Mouse (Mus musculus): ENCODE results near the gene Sema5a.

The Sema5a gene

DNA sequence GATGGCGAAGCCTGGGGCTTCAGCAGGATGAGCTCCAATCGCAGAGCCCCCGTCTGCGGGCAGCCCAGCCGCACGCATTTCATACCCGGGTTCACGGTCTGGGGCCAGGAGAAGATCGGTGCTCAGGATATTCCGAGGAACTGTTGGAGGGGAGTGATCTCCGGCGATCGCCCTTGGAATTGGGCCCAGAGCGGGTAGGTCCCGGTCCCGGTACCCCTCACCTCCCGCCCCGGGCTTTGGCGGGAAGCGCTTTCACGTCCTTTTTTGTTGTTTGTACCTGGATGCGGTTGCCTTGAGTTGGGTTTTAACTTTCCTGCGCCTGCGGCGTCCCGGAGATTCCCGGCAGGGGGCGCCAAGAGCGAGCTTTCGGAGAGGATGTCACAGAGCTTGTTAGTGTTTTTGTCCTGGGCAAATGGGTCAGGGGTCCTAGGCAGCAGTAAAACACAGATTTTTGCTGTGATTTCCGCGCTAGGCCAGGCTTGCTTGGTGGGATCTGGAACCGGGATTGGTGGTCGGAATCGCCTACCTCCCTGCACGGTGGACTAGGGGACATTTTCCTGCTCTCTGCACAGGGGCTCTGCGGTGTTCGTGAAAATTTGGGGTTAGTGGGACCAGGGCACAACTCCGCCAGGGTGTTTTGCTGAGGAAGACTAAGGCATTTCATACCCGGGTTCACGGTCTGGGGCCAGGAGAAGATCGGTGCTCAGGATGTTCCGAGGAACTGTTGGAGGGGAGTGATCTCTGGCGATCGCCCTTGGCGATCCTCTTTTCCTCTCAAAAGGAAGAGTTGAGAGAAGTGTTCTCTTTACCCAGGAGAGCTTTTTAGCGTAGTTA lies 1.4 kb downstream of the Sema5a start:
- intact Hi-C loops (cut with DNase I), result loop anchor here (2.0 to 10.0 kb wide), 5 partner anchors 191 to 631 kb away; no protein-coding TSS in a partner anchor

- intact Hi-C loops (cut with DNase I), result loop anchor here (2.0 to 10.0 kb wide), 5 partner anchors 190 to 632 kb away; no protein-coding TSS in a partner anchor
Measured at GRCm38 (mm10) chr15:32247281-32247680, 2.7 kb downstream of the Sema5a start.

- intact Hi-C loops (cut with DNase I), result no loop called here
Measured at GRCm38 (mm10) chr15:32254806-32255205, 10.2 kb downstream of the Sema5a start.

DNA sequence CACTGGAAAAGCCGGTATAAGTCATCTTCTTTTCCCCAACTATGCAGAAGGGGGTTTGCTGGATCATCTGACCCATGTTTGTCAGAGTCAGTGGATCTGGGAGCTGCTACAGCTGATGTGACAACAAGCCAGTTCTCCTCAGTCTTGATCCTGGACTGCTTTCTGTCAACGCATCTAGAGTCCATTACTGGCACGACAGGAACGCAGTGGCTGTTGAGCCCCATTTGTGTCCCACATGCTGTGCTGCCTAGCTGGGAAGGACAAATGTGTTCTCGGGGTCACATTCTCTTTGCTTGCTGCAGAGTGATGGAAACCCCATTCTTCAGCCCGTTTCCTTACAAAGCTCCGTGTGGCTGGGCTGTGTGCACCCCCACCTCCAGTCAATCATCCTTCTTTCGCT lies 12.7 kb downstream of the Sema5a start:
- intact Hi-C loops (cut with DNase I), result no loop called here

DNA sequence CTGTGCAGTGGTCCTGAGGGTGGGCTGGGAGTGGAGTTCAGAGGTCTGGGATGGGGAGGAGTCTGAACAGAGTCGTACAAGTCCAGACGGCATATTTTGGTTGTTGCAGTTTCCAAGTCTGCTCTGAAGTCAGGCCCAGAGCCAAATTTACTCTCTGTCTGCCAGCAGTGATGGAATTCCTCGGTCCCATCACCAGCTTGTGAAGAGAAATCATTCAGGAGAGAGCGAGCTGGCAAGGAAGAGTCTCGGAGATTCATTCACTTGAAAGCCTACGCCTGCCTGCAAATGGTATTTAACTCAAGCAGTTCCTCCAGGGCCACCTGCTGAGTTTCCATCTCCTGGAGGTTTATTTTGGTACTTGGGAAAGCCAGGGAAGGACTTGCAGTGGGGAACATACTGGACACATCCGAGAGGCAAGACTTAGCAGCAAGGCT lies 13.3 kb downstream of the Sema5a start:
- intact Hi-C loops (cut with DNase I), result no loop called here

DNA sequence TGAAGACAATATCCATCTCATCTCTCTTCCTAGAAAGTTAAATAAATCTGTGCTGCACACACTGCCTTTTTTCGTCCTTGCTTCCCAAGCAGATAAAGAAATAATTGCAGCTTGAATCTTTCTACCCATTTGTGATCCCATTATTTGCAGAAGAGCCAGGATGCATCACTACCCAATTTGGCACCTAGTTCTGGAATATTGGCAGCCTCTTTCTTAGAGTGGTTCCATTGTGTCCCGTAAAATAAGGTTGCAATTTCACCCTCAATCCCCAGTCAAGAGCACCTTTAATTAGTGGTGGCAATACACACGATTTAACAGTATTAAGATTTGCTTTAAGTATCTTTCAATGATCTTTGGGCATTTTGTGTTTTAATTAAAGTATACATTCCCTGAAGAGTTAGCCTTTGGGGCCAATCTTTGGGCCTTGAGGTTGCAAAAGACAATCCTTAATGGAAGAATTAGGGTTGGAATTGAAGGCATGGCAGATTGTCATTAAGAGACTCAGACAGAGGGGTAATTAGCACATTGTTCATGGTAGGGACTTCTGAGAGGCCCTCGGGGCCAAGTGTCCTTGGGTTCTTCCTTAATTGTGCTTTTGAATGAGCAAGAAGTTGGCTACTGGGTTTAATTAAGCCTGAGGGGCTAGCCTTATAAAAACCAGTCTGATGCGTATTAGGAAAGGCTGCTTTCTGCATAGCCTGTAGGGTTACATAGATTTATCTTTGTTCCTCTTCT lies 14.9 kb downstream of the Sema5a start:
- intact Hi-C loops (cut with DNase I), result no loop called here

GRCm38 (mm10) chr15:32260942-32261341 lies 16.3 kb downstream of the Sema5a start:
- intact Hi-C loops (cut with DNase I), result no loop called here

DNA sequence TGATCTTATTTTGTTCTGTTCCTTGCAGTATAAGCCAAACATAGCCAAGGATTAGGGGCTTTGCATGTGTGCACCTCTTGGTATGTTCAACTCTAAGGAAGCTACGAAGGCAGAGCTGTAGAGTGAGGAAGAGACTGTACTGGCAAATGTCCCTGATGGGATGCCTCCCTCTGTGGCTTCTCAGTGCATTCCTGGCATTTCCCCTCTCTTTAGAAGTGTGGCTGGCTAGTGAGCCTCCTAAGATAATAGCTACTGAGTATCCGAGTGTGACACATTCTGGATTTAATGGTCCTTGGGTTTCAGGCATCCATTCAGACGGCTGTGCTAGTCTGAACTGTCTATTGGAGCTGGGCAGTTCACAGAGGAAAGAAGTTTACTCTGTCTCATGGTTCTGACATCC lies 19.0 kb downstream of the Sema5a start:
- intact Hi-C loops (cut with DNase I), result no loop called here

DNA sequence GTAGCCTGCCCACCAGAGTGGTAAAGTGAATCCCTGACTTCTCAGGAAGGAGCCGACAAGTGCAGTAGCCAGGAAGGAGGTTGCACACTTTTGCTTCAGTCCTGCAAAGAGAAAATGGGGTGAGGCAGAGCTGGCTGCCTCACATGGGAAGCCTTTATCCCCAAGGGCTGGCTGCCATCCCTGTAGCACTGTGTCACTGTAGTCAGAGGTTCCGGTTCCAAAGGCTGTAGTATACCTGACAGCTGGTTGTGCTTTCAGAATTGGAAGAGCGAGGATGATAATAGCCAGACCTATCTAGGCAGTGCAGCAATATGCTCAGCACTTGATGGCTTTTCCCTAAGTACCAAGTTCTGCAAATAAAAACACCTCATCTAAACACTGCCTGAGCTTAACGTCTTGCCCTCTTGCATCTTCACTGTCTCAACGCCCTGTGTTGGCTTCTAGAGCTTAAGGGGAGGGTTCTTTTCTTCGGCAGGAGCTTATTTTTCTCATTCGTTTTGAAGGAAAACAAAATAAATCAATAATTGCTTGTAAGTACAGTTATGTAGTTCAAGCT lies 20.3 kb downstream of the Sema5a start:
- intact Hi-C loops (cut with DNase I), result no loop called here

- intact Hi-C loops (cut with DNase I), result no loop called here
Measured at GRCm38 (mm10) chr15:32265378-32265934, 20.8 kb downstream of the Sema5a start.

DNA sequence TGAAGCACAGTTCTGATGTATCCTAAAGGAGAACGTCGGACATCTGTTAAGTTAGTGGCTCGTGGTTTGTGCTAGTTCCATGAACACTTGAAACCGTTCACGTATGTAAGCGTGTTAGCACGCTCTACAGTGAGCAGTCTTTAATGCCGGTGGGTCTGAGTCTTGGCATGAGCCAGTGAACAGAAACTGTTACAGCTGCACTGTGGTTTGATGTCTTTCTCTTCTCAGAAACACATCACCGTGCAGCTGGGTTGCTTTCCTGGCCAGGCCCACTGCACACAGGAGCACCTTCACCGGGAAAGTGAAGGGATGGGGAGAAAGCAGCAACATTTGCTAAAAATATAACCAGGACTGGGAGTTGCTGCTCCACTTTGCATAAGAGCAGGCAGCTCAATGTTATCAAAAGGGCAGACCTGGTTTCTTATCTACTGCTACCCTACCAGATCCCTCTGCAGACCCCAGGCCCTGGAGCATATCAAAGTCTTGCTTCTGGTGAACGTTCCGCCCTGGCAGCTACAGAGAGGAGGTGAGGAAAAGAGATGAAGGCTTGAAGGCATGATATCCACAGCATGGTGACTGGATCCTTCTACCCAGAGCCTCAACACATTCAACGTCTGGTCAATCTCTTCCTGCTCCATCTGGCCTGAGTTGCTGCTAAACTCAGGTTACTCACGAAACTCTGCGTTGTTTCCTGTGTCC lies 21.7 kb downstream of the Sema5a start:
- intact Hi-C loops (cut with DNase I), result no loop called here

DNA sequence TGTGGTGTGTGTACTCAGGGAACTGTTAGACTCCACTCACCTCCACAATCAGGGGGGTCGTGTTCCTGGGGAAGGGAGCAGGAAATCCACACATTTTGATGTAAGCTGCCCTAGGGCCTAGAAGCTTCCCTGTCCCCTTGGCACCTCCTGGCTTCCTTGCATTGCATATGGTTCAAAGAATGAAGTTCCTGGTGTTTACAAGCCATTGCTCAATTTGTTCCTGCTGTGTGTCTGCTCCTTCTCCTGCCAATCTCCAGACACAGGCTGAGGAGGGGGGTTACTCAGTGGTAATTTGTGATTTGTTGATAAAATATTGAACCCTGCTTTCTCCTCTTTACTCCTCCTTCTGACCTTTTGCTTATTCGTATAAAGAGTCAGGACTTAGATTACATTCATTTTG lies 25.5 kb downstream of the Sema5a start:
- intact Hi-C loops (cut with DNase I), result no loop called here

GRCm38 (mm10) chr15:32273925-32274324 lies 29.3 kb downstream of the Sema5a start:
- intact Hi-C loops (cut with DNase I), result no loop called here

DNA sequence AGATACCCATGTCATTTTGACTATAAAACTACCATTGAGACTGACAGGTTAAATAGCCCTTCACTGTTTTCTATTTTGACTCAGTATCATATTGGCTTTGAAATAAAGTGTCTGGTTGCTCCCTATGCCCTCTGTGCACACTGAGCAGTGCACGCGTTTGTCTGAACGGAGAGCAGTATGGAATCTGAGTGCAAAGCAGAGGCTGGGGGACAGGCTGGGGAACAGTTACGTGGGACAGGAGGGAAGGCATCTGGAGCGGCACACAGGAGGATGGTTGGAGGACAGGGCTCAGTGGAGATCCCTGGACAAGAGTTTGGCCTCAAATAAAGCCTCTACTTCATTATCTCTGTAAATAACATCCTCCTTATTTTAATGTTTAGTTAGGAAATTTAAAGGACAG lies 30.4 kb downstream of the Sema5a start:
- intact Hi-C loops (cut with DNase I), result no loop called here

GRCm38 (mm10) chr15:32278600-32278999 lies 34.0 kb downstream of the Sema5a start:
- intact Hi-C loops (cut with DNase I), result no loop called here

DNA sequence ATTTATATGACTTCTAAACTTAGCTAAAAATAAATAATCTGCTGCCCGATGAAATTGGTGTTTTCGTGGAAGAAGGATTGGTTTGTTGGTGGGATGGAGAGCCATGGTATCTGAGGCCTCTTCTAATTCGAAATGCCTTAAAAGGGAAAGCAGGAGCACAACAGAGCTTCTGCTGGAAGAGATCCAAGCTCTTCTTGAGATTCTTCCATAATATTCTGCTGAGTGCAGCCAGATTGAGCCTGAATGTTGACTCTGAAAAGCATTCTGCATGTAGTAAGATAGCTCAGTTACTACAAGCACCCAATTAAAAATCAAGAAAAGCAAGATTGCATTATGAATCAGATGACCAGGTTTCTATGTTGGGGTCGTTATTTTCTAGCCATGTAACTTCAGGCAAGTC lies 36.8 kb downstream of the Sema5a start:
- intact Hi-C loops (cut with DNase I), result no loop called here

GRCm38 (mm10) chr15:32284688-32285087 lies 40.1 kb downstream of the Sema5a start:
- intact Hi-C loops (cut with DNase I), result no loop called here

DNA sequence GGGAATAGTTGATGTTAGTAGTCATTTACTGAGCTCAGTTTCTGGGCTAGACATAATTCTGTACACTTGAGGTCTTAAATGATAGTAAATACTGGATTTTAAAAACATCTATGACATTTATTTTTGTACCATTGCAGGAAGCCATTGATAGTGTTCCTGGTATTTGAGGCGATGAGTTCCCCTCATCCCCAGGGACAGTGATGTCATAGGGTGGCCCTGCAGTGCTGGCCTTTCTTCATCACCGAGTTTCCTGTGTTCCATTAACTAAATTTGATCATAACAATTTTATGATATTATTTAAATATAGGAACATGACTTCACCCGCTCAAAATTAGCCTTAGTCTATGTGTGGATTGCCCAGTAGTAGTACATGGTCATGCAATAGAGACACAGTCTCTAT lies 41.7 kb downstream of the Sema5a start:
- intact Hi-C loops (cut with DNase I), result no loop called here

DNA sequence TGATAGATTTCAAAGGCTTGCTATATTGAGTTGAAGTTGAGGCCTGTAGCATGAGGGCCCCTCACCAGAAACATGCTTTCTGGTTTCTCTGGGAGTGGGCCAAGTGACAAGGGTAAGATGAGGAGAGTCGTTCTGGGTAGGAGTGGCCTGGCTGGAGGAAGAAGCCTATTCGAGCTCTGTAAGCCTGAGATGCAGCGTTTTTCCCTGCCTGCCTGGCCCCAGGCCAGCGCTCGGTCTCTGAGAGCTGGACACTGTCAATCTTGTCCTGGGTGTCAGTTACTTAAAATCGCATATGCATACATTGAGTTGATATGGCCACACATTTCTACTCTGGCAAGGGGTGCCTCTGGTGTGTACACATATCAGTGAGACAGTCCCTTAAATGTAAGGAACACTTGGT lies 43.9 kb downstream of the Sema5a start:
- intact Hi-C loops (cut with DNase I), result no loop called here

DNA sequence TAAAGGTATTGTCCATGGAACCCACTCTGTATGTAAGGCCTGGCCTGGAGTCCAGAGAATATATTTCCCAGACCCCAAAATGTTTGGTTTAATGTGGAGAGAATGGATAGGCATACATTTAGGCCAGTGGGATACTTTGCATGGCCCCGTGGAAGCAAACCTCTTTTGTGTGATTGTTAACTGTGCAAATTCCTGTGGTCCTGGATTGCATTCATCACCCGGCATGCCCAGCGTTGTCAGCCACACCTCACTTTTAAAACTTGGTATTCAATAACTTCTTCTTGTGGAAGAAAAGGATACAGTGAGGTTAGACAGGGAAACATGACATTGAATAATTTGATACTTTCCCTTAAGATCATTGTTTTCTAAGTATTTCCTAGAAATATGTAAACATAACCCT lies 46.4 kb downstream of the Sema5a start:
- intact Hi-C loops (cut with DNase I), result no loop called here

GRCm38 (mm10) chr15:32296523-32296922 lies 51.9 kb downstream of the Sema5a start:
- intact Hi-C loops (cut with DNase I), result no loop called here

Data from adrenal gland (tissue).